Mouse (Mus musculus): Measurements from ENCODE around the gene Milr1. TPM values are rescaled to one million over a fixed set of nuclear protein-coding genes. Genes with fewer than 3 reads are reported as not detected.
"Not testable (repeated sequence)": the region's sequence is repeated elsewhere in the genome, so short reads cannot be mapped to it uniquely, and the experiment has no call there.

Gene Milr1
- total RNA-seq, 2 experiments from 2014 or later, result 11.0 to 20.4 TPM

GRCm38 (mm10) chr11:106766611-106767162, 15.7 kb downstream of the Milr1 start:
- no peak for ATAC-seq (replicated peaks; ENCODE audit: low FRiP score, poor library complexity, severe bottlenecking)

GRCm38 (mm10) chr11:106767516-106767915, 16.5 kb downstream of the Milr1 start:
- no peak for ATAC-seq (replicated peaks; ENCODE audit: low FRiP score, poor library complexity, severe bottlenecking)

GRCm38 (mm10) chr11:106770195-106770974, 19.4 kb downstream of the Milr1 start:
- no peak for ATAC-seq (replicated peaks; ENCODE audit: low FRiP score, poor library complexity, severe bottlenecking)

- no peak for ATAC-seq (replicated peaks; ENCODE audit: low FRiP score, poor library complexity, severe bottlenecking)
Measured at GRCm38 (mm10) chr11:106773061-106773460, 22.0 kb downstream of the Milr1 start.

- no peak for ATAC-seq (replicated peaks; ENCODE audit: low FRiP score, poor library complexity, severe bottlenecking)
Measured at GRCm38 (mm10) chr11:106776960-106777359, 25.9 kb downstream of the Milr1 start.

GRCm38 (mm10) chr11:106777395-106777794, 26.4 kb downstream of the Milr1 start:
- ATAC-seq (replicated peaks; ENCODE audit: low FRiP score, poor library complexity, severe bottlenecking), result no peak

GRCm38 (mm10) chr11:106778132-106778531, 27.1 kb downstream of the Milr1 start:
- ATAC-seq (replicated peaks; ENCODE audit: low FRiP score, poor library complexity, severe bottlenecking), result no peak

GRCm38 (mm10) chr11:106778589-106779387, 27.8 kb downstream of the Milr1 start:
- ATAC-seq (replicated peaks; ENCODE audit: low FRiP score, poor library complexity, severe bottlenecking), result no peak; the same call in 1 of the 2 replicates

- peak; percentile 96 for ATAC-seq (replicated peaks; ENCODE audit: low FRiP score, poor library complexity, severe bottlenecking)
Measured at GRCm38 (mm10) chr11:106779388-106780088, 28.5 kb downstream of the Milr1 start, which contains the start of gene Polg2. Gene Polg2 (minus strand): TSS chr11:106779537.

GRCm38 (mm10) chr11:106780089-106780425, 29.0 kb downstream of the Milr1 start:
- ATAC-seq (replicated peaks; ENCODE audit: low FRiP score, poor library complexity, severe bottlenecking), result no peak

- ATAC-seq (replicated peaks; ENCODE audit: low FRiP score, poor library complexity, severe bottlenecking), result no peak
Measured at GRCm38 (mm10) chr11:106780590-106781220, 29.7 kb downstream of the Milr1 start.

- ATAC-seq (replicated peaks; ENCODE audit: low FRiP score, poor library complexity, severe bottlenecking), result not testable (repeated sequence)
Measured at GRCm38 (mm10) chr11:106782271-106782670, 31.2 kb downstream of the Milr1 start.

- no peak for ATAC-seq (replicated peaks; ENCODE audit: low FRiP score, poor library complexity, severe bottlenecking)
Measured at GRCm38 (mm10) chr11:106782841-106783764, 32.1 kb downstream of the Milr1 start.

- ATAC-seq (replicated peaks; ENCODE audit: low FRiP score, poor library complexity, severe bottlenecking), result no peak
Measured at GRCm38 (mm10) chr11:106784476-106784875, 33.5 kb downstream of the Milr1 start.

- no peak for ATAC-seq (replicated peaks; ENCODE audit: low FRiP score, poor library complexity, severe bottlenecking)
Measured at GRCm38 (mm10) chr11:106785043-106785442, 34.0 kb downstream of the Milr1 start.

GRCm38 (mm10) chr11:106787131-106788025, 36.4 kb downstream of the Milr1 start:
- peak; percentile 66 for ATAC-seq (replicated peaks; ENCODE audit: low FRiP score, poor library complexity, severe bottlenecking)

- peak; percentile 74 for ATAC-seq (replicated peaks; ENCODE audit: low FRiP score, poor library complexity, severe bottlenecking)
Measured at GRCm38 (mm10) chr11:106788026-106788774, 37.2 kb downstream of the Milr1 start.

Measured in erythroblast, adult 5-6 weeks (primary cell).